Mouse (Mus musculus) bone marrow, adult 2 months (tissue): ENCODE data around the gene Ccnt2.

Experiments
- CTCF ChIP-seq: fragments of 200-500 bp; IDR thresholded peaks from 2 replicates; pipeline ENCODE4 v1.5.1; 2011; ENCODE audit warnings: low read length, control low read depth; ENCODE audit not compliant: control insufficient read depth, insufficient read depth
- POLR2A ChIP-seq: fragments of 200-500 bp; IDR thresholded peaks from 2 replicates; pipeline ENCODE4 v1.6.1; 2011; ENCODE audit warnings: low read depth, mild to moderate bottlenecking, control low read depth, low read length, borderline replicate concordance; ENCODE audit not compliant: control insufficient read depth

GRCm38 (mm10) chr1:127834202-127834601, 60.2 kb downstream of the Ccnt2 start:
- no peak for TF ChIP-seq CTCF
- TF ChIP-seq POLR2A, result no peak
